17 mouse cellular contexts compared by ENCODE assay signal in genomic region chr13:60348438-60348837, GRCm38 (mm10).
"Had no signal": no experiment of that assay in that cellular context is flagged by ENCODE, and none has a peak within 500 bp of the region (broad histone marks: within the 10 kb centered on the region; RNA-seq: fewer than 3 reads in every experiment).

No protein-coding gene starts in this region.

- H3K27ac ChIP-seq: kidney, postnatal 0 days; layer of hippocampus, adult 2 months; liver, embryonic 14.5 days; midbrain, embryonic 10.5 days; neural tube, embryonic 12.5 days; neural tube, embryonic 15.5 days; stomach, postnatal 0 days had no signal

- H3K36me3 ChIP-seq: lung, embryonic 15.5 days; midbrain, embryonic 10.5 days; neural tube, embryonic 12.5 days; neural tube, embryonic 15.5 days had no signal

- DNase-seq: kidney, adult 2 months; kidney, postnatal 25 days; liver, postnatal 0 days; right cerebral cortex, adult 18-20 months; right cerebral cortex, postnatal 14 days; thymus, adult 2 months; thymus, postnatal 25 days had no signal

- ATAC-seq: liver, postnatal 0 days had no signal

- H3K4me2 ChIP-seq: liver, embryonic 11.5 days; lung, embryonic 15.5 days; neural tube, embryonic 12.5 days; neural tube, embryonic 15.5 days had no signal

- H3K4me1 ChIP-seq: megakaryocyte, embryonic 14.5 days had no signal

- H3K4me3 ChIP-seq: layer of hippocampus, adult 2 months; lung, embryonic 15.5 days; megakaryocyte, embryonic 14.5 days; midbrain, embryonic 10.5 days; neural tube, embryonic 12.5 days; neural tube, embryonic 15.5 days had no signal

- H3K27me3 ChIP-seq: lung, embryonic 15.5 days; megakaryocyte, embryonic 14.5 days; neural tube, embryonic 12.5 days; neural tube, embryonic 15.5 days had no signal

- H3K9ac ChIP-seq: liver, embryonic 14.5 days; liver, postnatal 0 days; lung, embryonic 15.5 days; neural tube, embryonic 12.5 days; neural tube, embryonic 15.5 days had no signal

- H3K9me3 ChIP-seq: lung, embryonic 15.5 days; midbrain, embryonic 10.5 days; neural tube, embryonic 12.5 days; neural tube, embryonic 15.5 days had no signal
